Mouse (Mus musculus): ENCODE measurements around the gene Ppp1r10. TPM values are rescaled to one million over a fixed set of nuclear protein-coding genes. Genes with fewer than 3 reads are reported as not detected.
"Not testable (repeated sequence)": the region's sequence is repeated elsewhere in the genome, so short reads cannot be mapped to it uniquely, and the experiment has no call there.

Ppp1r10 gene
- total RNA-seq, 2 experiments from 2014 or later = 83.2 to 83.8 TPM

GRCm38 (mm10) chr17:35921710-35922109, 5.5 kb downstream of the Ppp1r10 start:
- DNase-seq (ENCODE audit: low spot score in 2 of 2) = peak in 1 of 2 experiments; percentile 8
- no peak overlapping the region for H3K4me3 ChIP-seq
- no peak for TF ChIP-seq CTCF (conservative IDR thresholded peaks at IDR 0.05)
- peak overlapping the region; percentile 100 for H3K27ac ChIP-seq

DNA sequence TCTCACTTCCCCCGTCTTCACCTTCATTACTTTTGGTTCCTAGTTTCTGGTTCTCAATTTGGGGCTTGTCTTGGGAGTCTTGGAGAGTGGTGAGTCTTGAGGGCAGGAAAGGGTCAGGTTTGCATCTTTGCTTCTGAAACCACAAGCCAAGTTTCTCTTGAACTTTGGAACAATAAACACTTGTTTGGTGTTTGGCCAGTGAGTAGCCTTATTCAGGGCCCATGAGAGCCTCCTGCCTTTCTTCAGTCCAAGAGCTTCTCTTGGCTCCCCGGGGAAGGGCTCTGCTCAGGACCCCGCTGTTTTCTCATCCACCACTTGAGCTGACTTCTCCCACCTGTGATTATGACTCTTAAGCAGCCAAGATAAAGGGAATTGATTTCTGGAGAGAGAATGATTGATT, 6.3 kb downstream of the Ppp1r10 start:
- DNase-seq (ENCODE audit: low spot score in 2 of 2) = peak in 1 of 2 experiments; percentile 9
- H3K27ac ChIP-seq = peak overlapping the region; percentile 51
- no peak for TF ChIP-seq CTCF (conservative IDR thresholded peaks at IDR 0.05)
- H3K4me3 ChIP-seq = no peak overlapping the region

- Histone ChIP-seq H3K27ac (peak overlapping the region; percentile 51; the same call in 1 of the 2 replicates), H3K4me3 (no peak overlapping the region)
- DNase-seq (ENCODE audit: low spot score in 2 of 2) = peak in 1 of 2 experiments; percentile 10
- no peak for TF ChIP-seq CTCF (conservative IDR thresholded peaks at IDR 0.05)
These were observed 7.0 kb downstream of the Ppp1r10 start for GRCm38 (mm10) chr17:35923281-35923680.

- Histone ChIP-seq H3K4me3 (no peak overlapping the region), H3K27ac (no peak overlapping the region)
- no peak for DNase-seq (ENCODE audit: low spot score in 2 of 2)
- no peak for TF ChIP-seq CTCF (conservative IDR thresholded peaks at IDR 0.05)
These were observed 11.2 kb downstream of the Ppp1r10 start for GRCm38 (mm10) chr17:35927471-35927870.

DNA sequence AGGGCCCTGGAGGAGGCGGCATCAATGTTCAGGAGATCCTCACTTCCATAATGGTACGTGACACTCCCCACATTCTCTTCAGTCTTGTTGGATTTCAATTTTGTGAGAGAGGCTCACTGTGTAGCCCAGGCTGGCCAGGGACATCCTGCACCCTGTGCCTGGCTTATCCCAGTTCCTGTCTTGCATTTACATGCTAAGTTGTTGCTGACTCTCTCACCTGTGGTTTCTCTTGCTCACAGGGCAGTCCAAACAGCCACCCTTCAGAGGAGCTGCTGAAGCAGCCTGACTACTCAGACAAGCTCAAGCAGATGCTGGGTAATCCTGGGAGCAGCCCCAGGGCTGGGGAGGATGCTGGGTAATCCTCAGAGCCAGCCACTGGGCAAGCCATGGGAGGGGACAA, 13.3 kb downstream of the Ppp1r10 start:
- no peak for DNase-seq (ENCODE audit: low spot score in 2 of 2)
- Histone ChIP-seq H3K4me3 (no peak overlapping the region), H3K27ac (no peak overlapping the region)
- TF ChIP-seq CTCF (conservative IDR thresholded peaks at IDR 0.05) = no peak

GRCm38 (mm10) chr17:35930627-35931026, 14.4 kb downstream of the Ppp1r10 start:
- TF ChIP-seq CTCF (conservative IDR thresholded peaks at IDR 0.05) = no peak
- Histone ChIP-seq H3K4me3 (no peak overlapping the region), H3K27ac (no peak overlapping the region)
- DNase-seq (ENCODE audit: low spot score in 2 of 2) = no peak

DNA sequence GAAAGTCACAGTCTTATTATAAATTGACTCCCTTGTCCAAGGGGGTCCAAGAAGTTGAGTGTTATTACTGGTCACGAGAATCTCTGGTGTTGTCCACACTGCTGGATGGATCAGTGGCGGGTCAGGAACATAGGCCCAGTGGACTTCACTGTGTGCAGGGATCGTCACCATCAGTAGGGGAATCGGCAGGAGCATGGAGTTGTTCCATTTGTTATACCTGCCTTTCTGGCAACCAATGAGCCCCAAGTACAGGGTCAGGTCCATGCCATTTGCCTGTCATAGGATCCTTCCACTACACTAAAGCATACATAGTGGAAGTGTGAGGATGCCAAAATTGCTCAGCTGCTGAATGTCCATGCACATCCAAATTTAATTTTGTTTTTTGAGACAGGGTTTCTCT, 16.4 kb downstream of the Ppp1r10 start:
- Histone ChIP-seq H3K4me3 (no peak overlapping the region), H3K27ac (no peak overlapping the region)
- no peak for TF ChIP-seq CTCF (conservative IDR thresholded peaks at IDR 0.05)
- no peak for DNase-seq (ENCODE audit: low spot score in 2 of 2)

GRCm38 (mm10) chr17:35935763-35936162, 19.5 kb downstream of the Ppp1r10 start:
- DNase-seq (ENCODE audit: low spot score in 2 of 2); H3K4me3 ChIP-seq; H3K27ac ChIP-seq: not testable (repeated sequence)

DNA sequence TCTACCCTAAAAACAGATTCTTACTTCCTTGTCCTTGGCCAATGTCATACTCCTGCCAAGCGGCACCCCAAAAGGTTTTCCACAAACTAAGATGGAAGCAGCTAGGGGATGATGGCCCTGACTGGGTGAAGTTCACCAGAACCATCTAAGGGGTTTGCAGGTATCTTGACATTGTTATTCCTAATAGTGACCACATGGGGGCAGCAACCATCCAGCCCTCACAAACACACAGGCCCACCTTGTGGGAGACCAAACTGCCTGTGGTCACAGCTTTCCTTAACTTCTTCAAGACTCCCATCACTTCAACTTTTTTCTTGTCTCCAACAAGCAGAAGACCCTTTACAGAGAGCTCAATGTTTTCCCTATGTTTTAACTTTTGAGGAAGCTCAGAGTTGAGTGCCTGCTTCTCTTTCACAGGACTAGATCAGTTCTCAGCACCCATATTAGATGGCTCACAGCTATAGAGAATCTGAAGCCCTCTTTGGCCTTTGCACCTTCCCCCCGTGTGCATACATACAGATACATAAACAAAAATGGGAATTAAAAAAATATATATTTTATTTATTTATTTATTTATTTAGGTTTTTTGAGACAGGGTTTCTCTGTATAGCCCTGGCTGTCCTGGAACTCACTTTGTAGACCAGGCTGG, 21.6 kb downstream of the Ppp1r10 start:
- DNase-seq (ENCODE audit: low spot score in 2 of 2) = peak in 1 of 2 experiments; percentile 53
- Histone ChIP-seq H3K4me3 (no peak overlapping the region), H3K27ac (no peak overlapping the region)
- TF ChIP-seq CTCF (conservative IDR thresholded peaks at IDR 0.05) = peak; percentile 93

- TF ChIP-seq CTCF (conservative IDR thresholded peaks at IDR 0.05) = no peak
- H3K27ac ChIP-seq = no peak overlapping the region
- no peak overlapping the region for H3K4me3 ChIP-seq
- no peak for DNase-seq (ENCODE audit: low spot score in 2 of 2)
These were observed 22.9 kb downstream of the Ppp1r10 start for GRCm38 (mm10) chr17:35939108-35939507.

GRCm38 (mm10) chr17:35939941-35940340, 23.7 kb downstream of the Ppp1r10 start:
- DNase-seq (ENCODE audit: low spot score in 2 of 2) = no peak
- no peak for TF ChIP-seq CTCF (conservative IDR thresholded peaks at IDR 0.05)
- Histone ChIP-seq H3K27ac (no peak overlapping the region), H3K4me3 (no peak overlapping the region)

GRCm38 (mm10) chr17:35950946-35951345, 34.7 kb downstream of the Ppp1r10 start:
- H3K4me3 ChIP-seq; H3K27ac ChIP-seq; DNase-seq (ENCODE audit: low spot score in 2 of 2): not testable (repeated sequence)

DNA sequence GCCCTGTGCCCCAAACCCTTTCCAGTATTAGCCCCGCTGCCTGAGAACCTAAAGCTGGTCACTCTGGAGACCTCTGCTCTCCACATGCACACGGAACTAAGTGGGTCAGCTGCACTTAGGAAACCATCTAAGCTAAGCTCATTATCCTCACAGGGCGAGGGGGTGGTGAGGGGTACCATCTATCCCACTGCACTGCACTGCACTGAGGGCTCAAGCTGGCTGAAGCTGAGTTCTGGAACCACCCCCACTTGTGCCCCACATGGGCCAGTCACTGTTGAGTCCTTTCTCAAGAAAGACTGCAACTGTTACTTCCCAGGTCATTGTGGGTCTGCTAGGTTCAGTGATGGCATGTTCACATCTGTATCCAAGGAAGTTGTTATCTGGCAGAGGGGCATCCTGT, 36.3 kb downstream of the Ppp1r10 start:
- H3K4me3 ChIP-seq; H3K27ac ChIP-seq; DNase-seq (ENCODE audit: low spot score in 2 of 2): not testable (repeated sequence)

- no peak for DNase-seq (ENCODE audit: low spot score in 2 of 2)
- H3K4me3 ChIP-seq = no peak overlapping the region
- no peak for TF ChIP-seq CTCF (conservative IDR thresholded peaks at IDR 0.05)
- H3K27ac ChIP-seq = no peak overlapping the region
These were observed 38.4 kb downstream of the Ppp1r10 start for GRCm38 (mm10) chr17:35954665-35955064.

All from layer of hippocampus, adult 2 months (tissue).